Mouse (Mus musculus) kidney, adult 2 months (tissue): ENCODE measurements at regions not wholly inside any gene's neighbourhood (a gene's known extent, or its start where the extent isn't known, plus 50 kb on each side); places are given as distances from the start of the nearest gene placed in this dataset.

Experiments
- CTCF ChIP-seq: fragments of 200-500 bp; conservative IDR thresholded peaks from 2 replicates; pipeline ENCODE4 v1.5.1; 2011; ENCODE audit warnings: low read depth, mild to moderate bottlenecking, control low read depth, low read length, moderate library complexity, mixed read lengths; ENCODE audit not compliant: insufficient read depth, insufficient read length
- POLR2A ChIP-seq: fragments of 200-500 bp; IDR thresholded peaks from one replicate; pipeline ENCODE4 v1.6.1; 2011; ENCODE audit warnings: low read depth, low read length, control low read depth

- no peak for TF ChIP-seq CTCF
- TF ChIP-seq POLR2A: no peak
Observed at GRCm38 (mm10) chr10:6495081-6495480, 263.2 kb upstream of the Oprm1 start.
